Mouse (Mus musculus): ENCODE measurements around the gene Plpp6. TPM values are rescaled to one million over a fixed set of nuclear protein-coding genes. Genes with fewer than 3 reads are reported as not detected.

Plpp6 gene
- polyA plus RNA-seq, 1 experiment from 2014 or later: 7.6 TPM

DNA sequence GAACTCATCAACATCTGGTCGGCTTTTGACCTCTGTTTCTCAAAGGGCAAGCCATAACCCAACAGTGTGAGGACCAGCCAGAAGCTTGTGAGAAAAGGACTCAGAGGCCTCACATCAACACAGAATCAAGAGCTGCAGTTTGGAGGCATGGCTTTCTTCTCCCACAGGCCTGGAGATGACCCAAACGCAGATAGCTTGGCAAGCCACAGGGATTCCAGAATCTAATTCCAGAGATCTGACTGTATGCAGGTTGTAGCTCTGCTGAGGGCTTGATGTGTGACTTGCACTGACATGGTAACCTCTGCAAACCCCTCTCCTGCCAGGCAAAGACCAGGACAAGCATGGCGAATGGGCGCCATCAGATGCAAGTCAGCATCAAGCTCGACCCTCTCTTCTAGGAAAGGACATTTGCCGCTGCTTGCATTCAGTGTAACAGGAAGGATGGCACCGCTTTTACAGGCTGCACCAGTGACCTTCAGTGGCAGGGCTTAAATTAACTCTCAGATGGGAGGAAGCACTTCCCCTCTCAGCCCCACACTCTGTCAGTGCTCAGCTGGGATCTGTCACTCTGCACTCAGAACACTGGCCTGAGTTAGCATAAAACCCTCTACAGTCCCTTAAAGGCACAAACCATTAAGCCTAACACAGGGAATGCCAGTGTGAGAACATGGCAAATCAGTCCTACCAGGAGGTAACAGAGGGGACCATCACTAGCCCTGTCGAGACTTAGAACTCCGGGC, 23.4 kb upstream of the Plpp6 start:
- WGBS: 63% methylated on average over 9 of the region's 9 CpGs
- Histone ChIP-seq H3K4me1 (ENCODE audit: control insufficient read depth, insufficient read depth, low read length) (no peaks in the 10 kb centered on the region), H3K4me2 (ENCODE audit: low read depth, low read length) (no peak overlapping the region), H3K9me3 (replicated peaks; ENCODE audit: control insufficient read depth, low read length) (no peaks in the 10 kb centered on the region), H3K36me3 (ENCODE audit: control insufficient read depth, insufficient read depth, low read length) (no peaks in the 10 kb centered on the region), H3K27me3 (ENCODE audit: control insufficient read depth, insufficient read depth, low read length) (no peaks in the 10 kb centered on the region), H3K4me3 (replicated peaks; ENCODE audit: low read length) (no peak overlapping the region), H3K27ac (ENCODE audit: low read length) (no peak overlapping the region), H3K9ac (ENCODE audit: low read length) (no peak overlapping the region)
- ATAC-seq (ENCODE audit: insufficient read depth, low FRiP score): no peak

DNA sequence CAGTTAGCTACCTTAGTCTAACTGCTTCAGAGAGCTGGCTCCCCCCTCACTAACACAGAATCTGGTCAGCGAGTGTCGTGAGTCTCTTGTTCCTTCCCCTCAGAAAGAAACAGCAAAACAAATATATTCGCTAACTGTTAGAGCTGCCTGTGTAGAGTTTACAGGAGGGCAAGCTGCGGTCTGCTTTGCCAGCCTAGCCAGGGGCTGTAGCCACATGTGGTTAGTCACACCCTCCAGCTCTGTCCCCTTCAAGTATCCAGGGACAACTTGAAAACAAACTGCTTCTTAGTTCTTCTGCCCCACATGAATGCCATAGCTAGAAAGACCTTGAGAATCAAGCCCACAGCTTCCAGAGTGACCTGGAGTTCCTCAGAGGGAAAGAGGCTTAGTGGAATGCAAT, 22.5 kb upstream of the Plpp6 start:
- no peaks in the 10 kb centered on the region for H3K27me3 ChIP-seq (ENCODE audit: control insufficient read depth, insufficient read depth, low read length)
- no peak overlapping the region for H3K27ac ChIP-seq (ENCODE audit: low read length)
- no peak for ATAC-seq (ENCODE audit: insufficient read depth, low FRiP score)
- no peak overlapping the region for H3K9ac ChIP-seq (ENCODE audit: low read length)
- no peaks in the 10 kb centered on the region for H3K9me3 ChIP-seq (replicated peaks; ENCODE audit: control insufficient read depth, low read length)
- H3K4me1 ChIP-seq (ENCODE audit: control insufficient read depth, insufficient read depth, low read length): no peaks in the 10 kb centered on the region
- H3K36me3 ChIP-seq (ENCODE audit: control insufficient read depth, insufficient read depth, low read length): no peaks in the 10 kb centered on the region
- 64% methylated on average over 4 of the region's 4 CpGs for WGBS
- no peak overlapping the region for H3K4me3 ChIP-seq (replicated peaks; ENCODE audit: low read length)
- no peak overlapping the region for H3K4me2 ChIP-seq (ENCODE audit: low read depth, low read length)

DNA sequence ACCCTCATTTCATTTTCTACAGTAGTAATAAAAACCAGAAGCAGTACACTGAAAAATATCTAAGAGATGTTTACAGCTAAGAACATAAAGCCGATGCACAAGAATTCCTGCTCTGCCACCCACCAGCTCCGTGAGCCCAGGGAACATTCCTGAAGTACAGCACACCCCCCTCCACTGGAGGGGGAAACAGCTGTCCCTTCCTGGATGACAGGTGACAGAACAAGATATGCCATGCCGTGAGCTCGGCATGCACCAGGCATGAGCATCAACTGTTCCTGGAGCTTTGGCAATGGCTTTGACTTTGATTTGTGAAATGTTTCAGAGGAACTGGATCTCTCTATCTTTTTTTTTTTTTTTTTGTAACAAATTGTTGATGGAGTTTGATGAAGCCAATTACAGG, 17.0 kb upstream of the Plpp6 start:
- ATAC-seq (ENCODE audit: insufficient read depth, low FRiP score): no peak
- Histone ChIP-seq H3K27ac (ENCODE audit: low read length) (no peak overlapping the region), H3K9ac (ENCODE audit: low read length) (no peak overlapping the region)

DNA sequence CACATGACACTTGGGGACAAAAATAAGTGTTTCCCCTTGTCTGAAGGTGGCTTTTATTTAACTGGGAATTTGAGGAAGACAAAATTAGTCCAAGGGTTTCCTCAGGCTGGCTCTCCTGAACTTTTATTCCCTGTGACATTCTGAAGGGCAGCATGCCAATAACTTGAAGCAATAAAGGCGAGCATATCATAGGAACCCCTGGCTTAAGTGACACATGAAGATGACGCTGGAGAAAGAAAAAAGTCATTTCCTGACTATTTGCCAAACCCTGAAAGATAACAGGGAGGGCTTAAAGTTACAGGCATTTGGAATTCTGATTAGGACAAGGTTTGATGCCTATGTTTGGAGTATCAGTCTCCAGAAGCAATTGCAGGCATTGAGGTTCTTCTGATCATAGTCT, 16.4 kb upstream of the Plpp6 start:
- H3K27me3 ChIP-seq (ENCODE audit: control insufficient read depth, insufficient read depth, low read length): no peaks in the 10 kb centered on the region
- no peak overlapping the region for H3K27ac ChIP-seq (ENCODE audit: low read length)
- H3K4me2 ChIP-seq (ENCODE audit: low read depth, low read length): no peak overlapping the region
- 31% methylated on average over 2 of the region's 2 CpGs for WGBS
- no peaks in the 10 kb centered on the region for H3K4me1 ChIP-seq (ENCODE audit: control insufficient read depth, insufficient read depth, low read length)
- no peaks in the 10 kb centered on the region for H3K9me3 ChIP-seq (replicated peaks; ENCODE audit: control insufficient read depth, low read length)
- no peaks in the 10 kb centered on the region for H3K36me3 ChIP-seq (ENCODE audit: control insufficient read depth, insufficient read depth, low read length)
- H3K9ac ChIP-seq (ENCODE audit: low read length): no peak overlapping the region
- H3K4me3 ChIP-seq (replicated peaks; ENCODE audit: low read length): no peak overlapping the region
- no peak for ATAC-seq (ENCODE audit: insufficient read depth, low FRiP score)

More for the DNA sequence above, 17.0 kb upstream of the Plpp6 start:
- Histone ChIP-seq H3K4me1 (ENCODE audit: control insufficient read depth, insufficient read depth, low read length) (no peaks in the 10 kb centered on the region), H3K36me3 (ENCODE audit: control insufficient read depth, insufficient read depth, low read length) (no peaks in the 10 kb centered on the region), H3K27me3 (ENCODE audit: control insufficient read depth, insufficient read depth, low read length) (no peaks in the 10 kb centered on the region), H3K9me3 (replicated peaks; ENCODE audit: control insufficient read depth, low read length) (no peaks in the 10 kb centered on the region), H3K4me2 (ENCODE audit: low read depth, low read length) (no peak overlapping the region), H3K4me3 (replicated peaks; ENCODE audit: low read length) (no peak overlapping the region)
- 46% methylated on average over 4 of the region's 4 CpGs for WGBS

DNA sequence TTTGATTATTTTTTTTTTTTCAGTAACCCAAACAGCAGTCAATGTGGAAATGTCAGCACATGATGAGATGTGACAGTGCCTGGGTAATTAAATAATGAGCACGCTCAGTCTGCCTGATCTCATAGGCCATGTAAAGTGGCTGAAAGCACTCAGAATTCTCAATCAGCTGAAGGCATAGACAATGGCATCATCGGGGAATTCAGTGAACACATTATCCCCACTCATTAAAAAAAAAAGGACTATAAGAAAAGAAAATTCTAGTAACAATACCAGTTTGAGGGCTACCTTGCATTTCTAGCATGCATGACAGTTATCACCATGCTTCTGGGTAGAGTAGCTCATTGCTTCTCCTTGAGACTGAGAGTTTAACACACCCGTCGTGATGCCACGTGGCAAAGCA, 12.5 kb upstream of the Plpp6 start:
- Histone ChIP-seq H3K27me3 (ENCODE audit: control insufficient read depth, insufficient read depth, low read length) (no peaks in the 10 kb centered on the region), H3K36me3 (ENCODE audit: control insufficient read depth, insufficient read depth, low read length) (no peaks in the 10 kb centered on the region), H3K4me1 (ENCODE audit: control insufficient read depth, insufficient read depth, low read length) (no peaks in the 10 kb centered on the region), H3K9ac (ENCODE audit: low read length) (no peak overlapping the region), H3K9me3 (replicated peaks; ENCODE audit: control insufficient read depth, low read length) (no peaks in the 10 kb centered on the region), H3K4me3 (replicated peaks; ENCODE audit: low read length) (no peak overlapping the region), H3K4me2 (ENCODE audit: low read depth, low read length) (no peak overlapping the region), H3K27ac (ENCODE audit: low read length) (no peak overlapping the region)
- 79% methylated on average over 5 of the region's 5 CpGs for WGBS
- ATAC-seq (ENCODE audit: insufficient read depth, low FRiP score): no peak

DNA sequence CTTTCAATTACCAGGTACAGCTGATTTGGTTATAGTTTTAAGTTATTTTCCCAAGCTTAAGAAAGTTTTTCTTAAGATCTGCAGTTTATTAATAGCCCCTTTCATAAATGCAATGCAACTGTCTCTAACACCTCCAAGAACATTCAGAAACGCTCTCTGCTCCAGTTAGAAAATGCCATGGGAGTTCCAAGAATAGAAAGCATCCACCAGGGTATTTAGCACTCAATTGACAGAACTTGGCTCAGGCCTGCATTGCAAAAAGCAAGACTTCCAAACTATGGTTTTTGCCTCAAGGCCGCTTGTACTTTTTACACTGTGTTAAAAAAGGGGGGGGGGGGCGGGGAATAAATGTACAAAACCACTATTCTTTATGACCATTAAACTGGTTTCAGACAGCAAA, 640 bp upstream of the Plpp6 start:
- Histone ChIP-seq H3K9me3 (replicated peaks; ENCODE audit: control insufficient read depth, low read length) (no peaks in the 10 kb centered on the region), H3K4me1 (ENCODE audit: control insufficient read depth, insufficient read depth, low read length) (peaks cover 10% of the 10 kb centered on the region), H3K4me2 (ENCODE audit: low read depth, low read length) (peak overlapping the region; percentile 94), H3K4me3 (replicated peaks; ENCODE audit: low read length) (peak overlapping the region; percentile 86; the same call in 1 of the 2 replicates), H3K9ac (ENCODE audit: low read length) (no peak overlapping the region; the same call in 1 of the 2 replicates), H3K27ac (ENCODE audit: low read length) (no peak overlapping the region), H3K27me3 (ENCODE audit: control insufficient read depth, insufficient read depth, low read length) (no peaks in the 10 kb centered on the region), H3K36me3 (ENCODE audit: control insufficient read depth, insufficient read depth, low read length) (no peaks in the 10 kb centered on the region)
- ATAC-seq (ENCODE audit: insufficient read depth, low FRiP score): no peak
- WGBS: 48% methylated on average over 3 of the region's 3 CpGs

DNA sequence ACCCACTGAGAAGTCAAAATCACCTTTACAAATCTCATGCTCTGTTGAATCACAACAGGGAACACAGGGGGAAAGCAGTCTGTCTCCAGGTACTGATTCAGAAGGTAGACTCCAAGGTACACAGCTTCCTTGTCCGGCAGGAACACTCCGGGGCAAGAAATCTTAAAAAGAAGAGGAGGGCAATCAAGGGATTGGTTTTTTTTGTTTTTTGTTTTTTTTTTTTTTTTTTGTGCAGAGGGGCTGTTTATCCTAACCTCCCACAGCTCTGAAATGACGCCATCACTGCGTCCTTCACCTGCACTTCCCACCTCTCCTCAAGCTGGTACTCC, 276 bp upstream of the Plpp6 start:
- peak overlapping the region; percentile 93 for H3K9ac ChIP-seq (ENCODE audit: low read length)
- 4% methylated on average over 4 of the region's 4 CpGs for WGBS

DNA sequence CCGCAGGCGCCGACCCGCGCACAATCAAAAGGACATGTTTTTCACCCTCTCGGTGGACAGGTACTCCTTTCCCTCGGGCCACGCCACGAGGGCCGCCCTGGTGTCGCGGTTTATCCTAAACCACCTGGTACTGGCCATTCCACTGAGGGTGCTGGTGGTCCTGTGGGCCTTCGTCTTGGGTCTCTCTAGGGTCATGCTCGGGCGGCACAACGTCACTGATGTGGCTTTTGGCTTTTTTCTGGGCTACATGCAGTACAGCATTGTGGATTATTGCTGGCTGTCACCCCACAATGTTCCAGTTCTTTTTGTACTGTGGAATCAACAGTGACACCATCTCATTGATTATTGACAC, 775 bp downstream of the Plpp6 start:
- Histone ChIP-seq H3K4me1 (ENCODE audit: control insufficient read depth, insufficient read depth, low read length) (peaks cover 10% of the 10 kb centered on the region), H3K9me3 (replicated peaks; ENCODE audit: control insufficient read depth, low read length) (no peaks in the 10 kb centered on the region), H3K36me3 (ENCODE audit: control insufficient read depth, insufficient read depth, low read length) (no peaks in the 10 kb centered on the region), H3K4me3 (replicated peaks; ENCODE audit: low read length) (peak overlapping the region; percentile 86), H3K9ac (ENCODE audit: low read length) (peak overlapping the region; percentile 93), H3K27me3 (ENCODE audit: control insufficient read depth, insufficient read depth, low read length) (no peaks in the 10 kb centered on the region), H3K4me2 (ENCODE audit: low read depth, low read length) (peak overlapping the region; percentile 94), H3K27ac (ENCODE audit: low read length) (no peak overlapping the region; the same call in 1 of the 2 replicates)
- WGBS: 6% methylated on average over 16 of the region's 16 CpGs
- ATAC-seq (ENCODE audit: insufficient read depth, low FRiP score): peak; percentile 34; the same call in 1 of the 2 replicates

More for the DNA sequence above, 276 bp upstream of the Plpp6 start:
- Histone ChIP-seq H3K4me2 (ENCODE audit: low read depth, low read length) (peak overlapping the region; percentile 94), H3K27me3 (ENCODE audit: control insufficient read depth, insufficient read depth, low read length) (no peaks in the 10 kb centered on the region), H3K9me3 (replicated peaks; ENCODE audit: control insufficient read depth, low read length) (no peaks in the 10 kb centered on the region), H3K36me3 (ENCODE audit: control insufficient read depth, insufficient read depth, low read length) (no peaks in the 10 kb centered on the region), H3K27ac (ENCODE audit: low read length) (no peak overlapping the region), H3K4me1 (ENCODE audit: control insufficient read depth, insufficient read depth, low read length) (peaks cover 10% of the 10 kb centered on the region), H3K4me3 (replicated peaks; ENCODE audit: low read length) (peak overlapping the region; percentile 86)
- ATAC-seq (ENCODE audit: insufficient read depth, low FRiP score): no peak

DNA sequence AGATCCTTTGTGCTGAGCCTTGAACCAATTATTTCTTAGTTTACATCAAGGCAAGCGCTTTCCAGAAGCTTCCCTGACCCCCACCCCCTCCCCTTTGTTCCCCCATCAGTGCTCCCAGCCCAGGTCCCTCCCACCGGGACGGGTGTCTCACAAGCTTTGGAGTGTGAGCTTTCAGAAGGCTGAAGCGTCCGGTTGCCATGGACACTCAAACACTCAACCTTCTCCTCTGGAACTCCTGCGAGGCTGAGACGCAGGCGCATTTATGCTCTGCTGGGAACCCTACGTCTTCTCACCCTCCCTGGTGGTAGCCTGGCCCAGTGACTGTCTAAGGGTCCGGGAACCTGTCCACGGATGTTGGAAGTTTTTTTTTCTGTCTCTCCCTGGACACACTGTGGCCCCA, 3.9 kb downstream of the Plpp6 start, which contains the start of gene 4430402I18Rik:
Gene 4430402I18Rik, minus strand, starts transcription at position 149 of the 400 bp plus-strand sequence.
- Histone ChIP-seq H3K27me3 (ENCODE audit: control insufficient read depth, insufficient read depth, low read length) (no peaks in the 10 kb centered on the region), H3K4me1 (ENCODE audit: control insufficient read depth, insufficient read depth, low read length) (peaks cover 10% of the 10 kb centered on the region), H3K9me3 (replicated peaks; ENCODE audit: control insufficient read depth, low read length) (no peaks in the 10 kb centered on the region), H3K4me3 (replicated peaks; ENCODE audit: low read length) (no peak within 1 kb of the TSS), H3K9ac (ENCODE audit: low read length) (no peak within 1 kb of the TSS), H3K27ac (ENCODE audit: low read length) (no peak within 1 kb of the TSS), H3K4me2 (ENCODE audit: low read depth, low read length) (no peak within 1 kb of the TSS), H3K36me3 (ENCODE audit: control insufficient read depth, insufficient read depth, low read length) (no peaks in the 10 kb centered on the region)
- ATAC-seq (ENCODE audit: insufficient read depth, low FRiP score): no peak
- 14% methylated on average over 11 of the region's 11 CpGs for WGBS

Measured in stomach, embryonic 16.5 days (tissue).